Mouse (Mus musculus) 416B (cell line): ENCODE measurements around the gene Opcml.
A peak's percentile ranks its signal among the peaks of the same experiment; 100 is the strongest.

Source experiments
- DNase-seq: peaks from one replicate; pipeline ENCODE4 v3.0.0; 2011; ENCODE audit warnings: low read depth

The Opcml gene

GRCm38 (mm10) chr9:27790725-27791638 is at the start of gene Opcml:
Opcml (plus strand) TSS chr9:27790775.
- DNase-seq = no peak

GRCm38 (mm10) chr9:27758709-27759108 is 31.9 kb upstream of the Opcml start:
- DNase-seq = no peak

DNA sequence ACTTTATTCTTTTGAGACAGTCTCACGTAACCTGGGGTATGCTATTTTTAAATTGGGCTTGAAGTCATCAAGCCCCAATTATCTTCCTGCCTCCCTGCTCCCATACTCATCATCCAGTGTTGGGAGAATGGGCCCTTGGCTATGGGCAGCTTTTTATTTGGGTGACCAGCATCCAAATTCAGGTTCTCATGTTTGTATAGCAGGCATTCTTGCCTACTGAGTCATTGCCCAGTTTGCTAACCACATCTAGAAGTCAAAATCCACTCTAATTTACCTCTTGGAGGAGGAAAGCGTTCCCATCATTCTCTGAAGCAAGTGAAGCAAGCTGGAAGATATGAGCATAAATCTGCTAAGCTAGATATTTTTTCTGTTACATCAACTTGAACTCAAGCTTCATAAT is 29.4 kb upstream of the Opcml start:
- DNase-seq = no peak

GRCm38 (mm10) chr9:27766446-27766845 is 24.1 kb upstream of the Opcml start:
- no peak for DNase-seq

GRCm38 (mm10) chr9:27767196-27767900 is 23.2 kb upstream of the Opcml start:
- DNase-seq = no peak

DNA sequence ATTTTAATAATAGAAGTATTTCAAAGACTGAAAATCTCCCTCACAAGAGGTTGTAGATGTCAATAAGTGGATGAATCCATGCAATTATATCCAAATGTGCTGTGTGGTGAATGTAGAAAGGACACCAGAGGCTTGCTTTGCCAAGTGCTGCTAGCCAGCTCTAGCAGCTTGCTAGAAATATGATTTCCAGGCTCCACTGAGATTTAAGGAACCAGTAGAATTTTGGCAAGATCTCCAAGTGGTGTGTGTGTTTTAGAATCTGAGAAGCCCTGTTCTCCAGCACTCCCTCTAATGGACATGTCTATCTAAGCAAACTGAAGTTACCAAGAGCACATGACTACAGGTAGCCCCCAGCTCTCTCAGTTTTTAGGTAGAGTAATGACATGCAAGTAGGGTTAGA is 21.8 kb upstream of the Opcml start:
- no peak for DNase-seq

GRCm38 (mm10) chr9:27781291-27781993 is 9.1 kb upstream of the Opcml start:
- DNase-seq = no peak

- DNase-seq = no peak
Observed at GRCm38 (mm10) chr9:27781994-27782337, 8.6 kb upstream of the Opcml start.

- DNase-seq = no peak
Observed at GRCm38 (mm10) chr9:27791639-27791966, 1.0 kb downstream of the Opcml start.

DNA sequence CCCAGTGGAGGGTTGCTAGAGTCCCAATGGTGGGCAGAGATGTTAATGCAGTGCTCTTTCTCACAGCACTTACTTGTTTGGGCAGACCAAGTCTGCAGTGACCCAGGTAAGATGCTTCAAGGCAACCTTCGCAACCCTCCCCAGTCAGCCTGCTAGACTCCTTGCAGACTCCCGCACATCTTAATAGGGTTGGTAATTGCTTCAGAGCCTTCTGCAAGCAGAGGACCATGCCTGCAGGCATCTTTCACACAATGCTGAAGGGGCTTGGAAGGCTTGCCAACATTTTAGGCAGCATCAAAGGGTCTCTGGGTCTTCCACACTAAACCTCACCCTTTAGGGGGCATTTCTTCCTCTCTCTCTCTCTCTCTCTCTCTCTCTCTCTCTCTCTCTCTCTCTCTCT is 1.7 kb downstream of the Opcml start:
- no peak for DNase-seq

DNA sequence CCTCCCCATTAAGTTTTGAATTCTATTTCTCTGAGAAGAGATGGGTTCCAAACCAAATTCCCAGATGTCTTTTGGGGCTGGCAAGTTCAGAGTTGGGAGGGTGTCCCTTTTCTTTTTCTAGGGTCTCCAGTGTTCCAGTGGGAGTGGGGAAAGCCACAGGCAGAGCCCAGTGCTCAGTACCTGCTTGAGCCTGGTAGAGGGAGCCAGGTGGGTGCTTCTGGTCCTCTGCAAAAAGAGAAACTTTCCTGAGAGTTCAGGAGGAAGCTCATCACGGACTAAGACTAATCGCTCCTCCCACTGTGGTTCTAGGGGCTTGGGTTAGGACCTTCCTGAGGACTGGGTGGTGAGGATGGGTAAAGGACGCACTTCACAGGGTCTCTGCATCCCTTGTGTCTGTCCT is 2.4 kb downstream of the Opcml start:
- no peak for DNase-seq

GRCm38 (mm10) chr9:27796535-27796934 is 6.0 kb downstream of the Opcml start:
- DNase-seq = no peak

DNA sequence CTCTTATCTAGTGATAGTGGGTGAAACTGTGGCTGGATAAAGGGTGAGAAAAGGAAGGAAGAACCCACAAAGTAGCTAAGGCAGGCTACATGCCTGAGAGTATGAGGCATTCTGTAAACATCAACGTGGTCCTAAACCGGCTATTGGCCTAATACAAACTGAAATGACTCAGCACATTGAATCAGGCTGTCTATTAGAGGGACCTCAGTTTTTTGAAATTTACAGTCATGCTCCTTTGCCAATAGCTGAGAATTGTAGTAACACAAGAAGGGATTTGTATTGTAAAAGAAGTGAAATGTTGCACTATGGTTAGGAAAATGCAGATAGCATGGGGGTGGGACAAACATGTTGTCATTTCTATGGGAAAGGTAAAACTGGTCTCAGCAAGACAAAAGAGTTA is 10.4 kb downstream of the Opcml start:
- no peak for DNase-seq

GRCm38 (mm10) chr9:27801807-27802206 is 11.2 kb downstream of the Opcml start:
- no peak for DNase-seq

DNA sequence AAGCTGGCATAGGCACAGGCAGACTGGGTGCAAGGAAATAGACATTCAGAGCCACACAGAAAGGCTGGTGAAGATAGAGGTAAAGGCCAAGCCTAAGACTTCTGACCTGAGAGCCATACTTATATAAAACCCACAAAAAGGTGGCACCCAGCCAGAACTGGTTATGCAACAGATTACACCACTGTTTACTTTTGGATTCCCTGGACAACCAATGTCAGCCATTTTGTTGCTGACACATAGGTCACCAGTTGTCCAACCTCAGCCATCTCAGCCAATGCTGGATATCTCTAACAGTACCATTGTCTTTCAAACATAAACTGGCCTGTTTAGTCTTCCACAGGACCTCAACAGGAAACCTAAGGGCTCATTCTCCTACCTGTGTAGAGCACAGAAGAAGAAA is 11.8 kb downstream of the Opcml start:
- peak; percentile 5 for DNase-seq

- DNase-seq = no peak
Observed at GRCm38 (mm10) chr9:27804461-27804860, 13.9 kb downstream of the Opcml start.

DNA sequence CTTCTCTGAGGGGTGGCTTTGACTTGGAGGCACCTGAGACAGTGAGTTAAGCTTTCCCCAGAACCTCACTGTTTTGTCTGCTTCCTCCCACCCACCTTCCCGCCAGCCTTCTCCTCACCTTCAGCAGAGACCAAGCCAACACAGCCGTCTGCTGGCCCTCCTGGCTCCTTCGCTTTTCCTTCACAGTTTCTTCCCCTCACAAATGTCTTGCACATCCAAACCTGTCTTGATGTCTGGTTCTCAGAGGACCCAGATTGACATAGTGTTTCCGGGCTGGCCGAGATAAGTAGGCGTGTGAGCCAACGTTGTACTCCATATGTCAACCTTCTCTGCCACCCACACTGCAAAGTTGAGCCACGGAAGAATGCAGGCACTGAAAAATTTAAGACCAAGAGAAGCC is 19.2 kb downstream of the Opcml start:
- no peak for DNase-seq

DNA sequence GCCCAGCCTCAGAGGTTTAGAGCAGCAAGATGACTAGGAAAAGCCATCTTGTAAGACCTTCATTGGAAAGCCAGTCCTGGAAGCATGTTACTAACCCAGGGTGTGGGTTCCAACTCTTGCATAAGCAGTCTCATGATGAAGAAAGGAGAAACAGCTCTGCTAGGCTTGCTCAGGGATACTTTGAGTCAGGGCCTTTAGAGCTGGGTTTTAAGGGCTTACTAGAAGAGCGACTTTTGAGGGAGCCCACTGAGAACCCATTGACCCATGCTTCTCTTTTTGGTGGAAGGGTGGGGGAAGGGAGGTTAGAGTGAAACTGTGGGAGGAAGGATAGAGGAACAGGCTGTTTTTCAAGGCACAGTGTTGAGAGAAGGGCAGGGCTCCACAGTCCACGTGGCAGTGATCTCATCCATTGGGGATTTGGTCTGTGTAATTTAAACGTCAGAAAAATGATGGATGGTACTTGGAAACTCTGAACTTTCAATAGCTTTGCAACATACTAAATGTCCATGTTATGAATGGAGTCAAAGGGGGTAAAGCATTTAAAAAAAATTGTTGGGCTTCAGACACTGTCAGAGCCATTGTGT is 22.7 kb downstream of the Opcml start:
- no peak for DNase-seq

DNA sequence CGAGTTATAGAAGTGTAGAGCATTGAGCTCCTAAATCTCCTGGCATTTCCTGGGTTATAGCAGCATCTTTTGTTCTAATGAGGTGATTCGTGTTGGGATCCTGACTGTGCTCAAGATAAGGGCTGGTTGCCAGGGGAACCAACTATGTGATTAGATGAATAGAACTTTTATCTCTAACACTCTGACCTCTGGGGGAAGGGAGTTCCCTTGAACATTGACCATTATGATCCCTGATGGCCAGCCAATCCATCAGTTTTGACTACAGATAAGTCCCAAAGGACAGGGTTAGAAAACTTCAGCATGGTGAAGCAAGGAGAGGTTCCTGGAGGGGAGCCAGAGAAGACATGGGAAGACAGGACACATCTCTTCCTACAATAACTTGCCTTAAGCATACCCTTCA is 23.6 kb downstream of the Opcml start:
- DNase-seq = no peak

DNA sequence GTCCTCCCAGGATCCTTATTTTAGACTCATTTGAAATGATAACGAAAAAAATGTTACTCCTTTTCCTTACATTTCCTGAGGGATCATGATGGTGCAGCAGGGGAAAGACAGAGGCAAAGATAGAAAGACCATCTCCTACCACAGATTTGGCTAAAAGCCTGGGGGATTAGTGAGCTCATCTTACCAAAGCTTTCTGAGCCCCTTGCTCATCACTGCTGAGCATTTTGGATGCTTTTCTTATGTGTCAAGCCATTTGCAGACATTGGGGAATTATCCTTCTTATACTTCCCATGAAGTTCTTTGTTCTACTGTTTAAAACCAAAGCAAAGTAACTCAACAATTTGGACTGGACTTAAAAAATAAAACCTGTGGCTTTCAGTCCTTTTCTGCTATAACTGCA is 30.6 kb downstream of the Opcml start:
- no peak for DNase-seq

- no peak for DNase-seq
Observed at GRCm38 (mm10) chr9:27822681-27823080, 32.1 kb downstream of the Opcml start.

DNA sequence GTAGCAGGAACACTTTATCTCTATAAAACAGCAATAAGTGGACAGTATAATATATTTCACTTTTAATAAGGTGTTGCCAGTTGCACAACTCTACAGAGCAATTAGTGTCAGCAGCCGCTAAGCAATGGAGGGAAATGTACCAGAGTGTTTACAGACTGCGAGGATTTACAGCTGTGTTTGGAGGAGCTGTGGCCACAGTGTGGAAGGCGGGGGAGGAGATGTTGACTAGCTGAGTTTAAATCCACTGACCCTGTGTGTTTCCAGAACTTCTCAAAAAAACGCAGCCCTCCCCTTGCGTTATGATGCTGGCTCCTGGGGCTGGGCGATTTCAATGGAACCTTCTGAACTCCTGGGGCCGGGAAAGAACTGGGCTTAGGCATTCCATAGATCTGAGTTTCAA is 33.8 kb downstream of the Opcml start:
- no peak for DNase-seq

DNA sequence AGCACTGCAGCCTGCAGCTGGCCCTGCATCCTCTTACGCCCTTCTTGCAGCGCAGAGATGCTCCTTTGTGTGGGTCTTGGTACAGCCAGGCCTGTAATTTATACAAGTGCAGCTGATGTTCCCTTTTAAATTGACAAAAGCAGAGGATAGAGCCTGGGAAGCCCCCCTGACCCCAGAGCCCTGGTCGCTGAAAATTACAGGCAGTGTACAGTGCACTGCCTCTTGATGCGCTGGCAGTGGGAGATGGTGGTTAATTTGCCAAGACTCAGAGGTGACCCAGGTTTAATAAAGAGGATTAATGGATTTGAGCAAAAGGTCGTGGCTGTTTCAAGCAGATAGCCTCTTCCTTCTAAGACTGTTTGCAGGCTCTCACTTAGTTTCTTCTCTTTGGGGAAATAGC is 39.9 kb downstream of the Opcml start:
- no peak for DNase-seq
